ENCODE assay signal across 7 mouse cellular contexts in genomic region chr2:139678275-139679140, GRCm38 (mm10). TPM values are rescaled to one million over a fixed set of nuclear protein-coding genes. Genes with fewer than 3 reads are reported as not detected.
DNase-seq lines count a peak whose midpoint lies in the region; ATAC-seq and TF ChIP-seq lines count a peak whose summit lies in the region.

No protein-coding gene starts in this region.

- WGBS in hindbrain, postnatal 0 days, result 2% methylated on average over 75 of the region's 84 CpGs

- peak; percentile 58 for DNase-seq in adrenal gland, postnatal 25 days
- DNase-seq in embryo, embryonic 10.5 days (ENCODE audit: low spot score), result peak; percentile 83
- peak; percentile 28 for DNase-seq in gastrocnemius, postnatal 14 days
- peak; percentile 83 for DNase-seq in hindbrain, postnatal 0 days (ENCODE audit: low spot score)
- peak; percentile 66 to 68 for DNase-seq in left cerebral cortex, adult 2 months (ENCODE audit: extremely low spot score in 1 of 2, low spot score in 2 of 2)
- DNase-seq in right cerebral cortex, postnatal 4 days, result peak; percentile 57

- H3K27ac ChIP-seq in hindbrain, postnatal 0 days, result peak overlapping the region; percentile 68
- peak overlapping the region; percentile 87 for H3K27ac ChIP-seq in left cerebral cortex, adult 2 months

- H3K27me3 ChIP-seq in hindbrain, postnatal 0 days (ENCODE audit: insufficient read depth, low read length), result no peaks in the 10 kb centered on the region

- peak overlapping the region; percentile 96 for H3K4me3 ChIP-seq in hindbrain, postnatal 0 days (ENCODE audit: low read length)
- H3K4me3 ChIP-seq in left cerebral cortex, adult 2 months, result peak overlapping the region; percentile 72

- peak overlapping the region; percentile 99 for H3K4me2 ChIP-seq in hindbrain, postnatal 0 days (ENCODE audit: low read depth, low read length)

- no peaks in the 10 kb centered on the region for H3K36me3 ChIP-seq in hindbrain, postnatal 0 days (ENCODE audit: insufficient read depth, low read length)

- intact Hi-C loops in gastrocnemius, postnatal 14 days (cut with DNase I; ENCODE audit: low total_unique reads), result no loop called here
- intact Hi-C loops in left cerebral cortex, adult 2 months (cut with DNase I), result loop anchor here (2.0 to 5.0 kb wide), 2 partner anchors 88 to 164 kb away; no protein-coding TSS in a partner anchor

- H3K9ac ChIP-seq in hindbrain, postnatal 0 days (replicated peaks; ENCODE audit: low read length), result peak overlapping the region; percentile 67

- H3K9me3 ChIP-seq in hindbrain, postnatal 0 days (ENCODE audit: low read length), result no peaks in the 10 kb centered on the region

- no peaks in the 10 kb centered on the region for H3K4me1 ChIP-seq in hindbrain, postnatal 0 days (ENCODE audit: insufficient read depth, low read length)

- TF ChIP-seq CTCF in hindbrain, postnatal 0 days (IDR thresholded peaks at IDR 0.05; ENCODE audit: low read depth), result peak; percentile 47
- peak; percentile 18; the same call in 1 of the 2 replicates for TF ChIP-seq CTCF in left cerebral cortex, adult 2 months (IDR thresholded peaks at IDR 0.05)

- ATAC-seq in hindbrain, postnatal 0 days, result peak; percentile 91
- ATAC-seq in megakaryocyte progenitor cell, adult 5-6 weeks (replicated peaks; ENCODE audit: poor library complexity), result peak; percentile 56

RNA-seq across cellular contexts. Expression of gene Ism1, which starts 0.5 kb away (rescaled TPM):
- 26.4 and 33.3 TPM in 2 replicates for total RNA-seq in adrenal gland, postnatal 25 days (2021)
- 1 to 10 TPM; 1.3 to 2.2 TPM for total RNA-seq in gastrocnemius, postnatal 14 days (2021)
- total RNA-seq in hindbrain, postnatal 0 days (2014; rRNA removed), result 1.8 and 2.1 TPM in 2 replicates
- polyA plus RNA-seq in hindbrain, postnatal 0 days (2015; fragmentation: Nextera tagmentation; extraction: Ambion mirVana), result 0.88 and 0.95 TPM in 2 replicates
- total RNA-seq in left cerebral cortex, adult 2 months (2021), result 1 to 10 TPM; 6.6 to 7.3 TPM
- total RNA-seq in megakaryocyte progenitor cell, adult 5-6 weeks (2015), result not detected in 2 replicates
- total RNA-seq in megakaryocyte progenitor cell, adult 5-6 weeks (2017), result not detected in 2 replicates

Comparison
In these comparisons a context has a peak if more than half of its experiments do, and no peak if none do; other contexts are left out.
1. Peak in every context shown above with its lines: DNase-seq, ATAC-seq, H3K4me3 ChIP-seq and H3K27ac ChIP-seq.
2. DNase-seq: peak in every context shown above with its lines; median percentile 83 in embryo, embryonic 10.5 days; 83 in hindbrain, postnatal 0 days; 67 in left cerebral cortex, adult 2 months; 58 in adrenal gland, postnatal 25 days; 57 in right cerebral cortex, postnatal 4 days; 28 in gastrocnemius, postnatal 14 days.